Mouse (Mus musculus) frontal cortex, postnatal 25 days (tissue): ENCODE measurements at regions not wholly inside any gene's neighbourhood (a gene's known extent, or its start where the extent isn't known, plus 50 kb on each side); places are given as distances from the start of the nearest gene placed in this dataset.

Source experiments
- DNase-seq, 2 experiments: peaks; one replicate each; pipeline ENCODE4 v3.0.0; 2022; ENCODE audit warnings: low spot score in 2 of 2

- DNase-seq, result no peak
Observed at GRCm38 (mm10) chr8:103361713-103362112, 576.3 kb upstream of the Cdh11 start.

- DNase-seq, result no peak
Observed at GRCm38 (mm10) chr8:103370394-103370793, 585.0 kb upstream of the Cdh11 start.

- no peak for DNase-seq
Observed at GRCm38 (mm10) chr8:103373007-103373406, 587.6 kb upstream of the Cdh11 start.

GRCm38 (mm10) chr8:103374151-103374550, 588.7 kb upstream of the Cdh11 start:
- DNase-seq, result no peak

GRCm38 (mm10) chr8:103378545-103378944, 593.1 kb upstream of the Cdh11 start:
- DNase-seq, result no peak

GRCm38 (mm10) chr8:103381575-103381974, 596.1 kb upstream of the Cdh11 start:
- no peak for DNase-seq

GRCm38 (mm10) chr8:103391359-103391758, 605.9 kb upstream of the Cdh11 start:
- no peak for DNase-seq

- no peak for DNase-seq
Observed at GRCm38 (mm10) chr8:103395316-103395715, 609.9 kb upstream of the Cdh11 start.

- DNase-seq, result no peak
Observed at GRCm38 (mm10) chr8:103398179-103398578, 612.7 kb upstream of the Cdh11 start.

- DNase-seq, result no peak
Observed at GRCm38 (mm10) chr8:103399466-103399865, 614.0 kb upstream of the Cdh11 start.

- DNase-seq, result no peak
Observed at GRCm38 (mm10) chr8:103400143-103400542, 614.7 kb upstream of the Cdh11 start.

- DNase-seq, result no peak
Observed at GRCm38 (mm10) chr8:103402731-103403130, 617.3 kb upstream of the Cdh11 start.

- DNase-seq, result no peak
Observed at GRCm38 (mm10) chr8:103403826-103404225, 618.4 kb upstream of the Cdh11 start.

- DNase-seq, result no peak
Observed at GRCm38 (mm10) chr8:103405787-103406186, 620.3 kb upstream of the Cdh11 start.

GRCm38 (mm10) chr8:103406921-103407320, 621.5 kb upstream of the Cdh11 start:
- no peak for DNase-seq

GRCm38 (mm10) chr8:103407631-103408030, 622.2 kb upstream of the Cdh11 start:
- DNase-seq, result no peak

GRCm38 (mm10) chr8:103408411-103408810, 623.0 kb upstream of the Cdh11 start:
- no peak for DNase-seq

- no peak for DNase-seq
Observed at GRCm38 (mm10) chr8:103409121-103409551, 623.7 kb upstream of the Cdh11 start.

- DNase-seq, result no peak
Observed at GRCm38 (mm10) chr8:103412731-103413130, 627.3 kb upstream of the Cdh11 start.

- no peak for DNase-seq
Observed at GRCm38 (mm10) chr8:103413589-103414575, 628.4 kb upstream of the Cdh11 start.

GRCm38 (mm10) chr8:103422313-103422973, 637.0 kb upstream of the Cdh11 start:
- DNase-seq, result no peak

GRCm38 (mm10) chr8:103425967-103426366, 640.5 kb upstream of the Cdh11 start:
- DNase-seq, result no peak
